Mouse (Mus musculus) adrenal gland, postnatal 14 days (tissue): ENCODE results near the gene Ptpra. TPM values are rescaled to one million over a fixed set of nuclear protein-coding genes. Genes with fewer than 3 reads are reported as not detected.

ENCODE experiments used
- DNase-seq: peaks from one replicate; pipeline ENCODE4 v3.0.0; 2021; ENCODE audit warnings: mixed read lengths
- microRNA-seq, 2 experiments: library from miRNA; unstranded; fragments of <30 nt; microRNA quantifications; one replicate each; pipeline ENCODE4 v1.2.0; 2021
- total RNA-seq: library from RNA; stranded (reverse); gene quantifications from 2 replicates; pipeline ENCODE4 v1.2.3, GENCODE M21; 2021

Ptpra gene
- total RNA-seq, 1 experiment from 2014 or later = 101 TPM

- no peak for DNase-seq
These were observed 148.3 kb downstream of the Ptpra start for GRCm38 (mm10) chr2:130598399-130598798.

DNA sequence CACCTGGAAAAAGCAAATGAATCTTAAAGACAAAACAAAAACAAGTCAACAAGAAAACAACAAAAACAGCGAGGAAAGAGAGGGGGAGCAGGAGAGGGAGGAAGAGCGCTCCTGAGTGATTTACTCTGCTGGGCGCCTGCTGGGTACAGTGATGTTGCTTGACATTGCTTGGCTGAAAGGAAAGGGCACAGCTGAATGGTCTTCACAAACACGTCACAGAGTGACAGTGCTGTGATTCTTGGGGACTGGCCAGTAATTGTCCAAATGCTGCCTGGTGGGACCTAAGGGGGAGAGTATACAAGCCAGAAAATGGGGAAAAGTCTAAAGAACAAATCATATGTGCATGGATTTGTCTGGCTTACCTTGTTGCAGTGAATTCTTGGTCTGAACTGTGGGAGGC lies 152.1 kb downstream of the Ptpra start:
- DNase-seq = no peak

Small RNA genes lying within 50 kb of the gene (microRNA-seq; reads per million reads assigned to microRNA genes)
- gene Gm23876 = 0 reads per million in 2 experiments

Other genes with a start within 250 kb of the Ptpra start
- gene Nop56, start 175.8 kb upstream of the Ptpra start, total RNA-seq = 115 and 124 TPM in 2 replicates
- gene Idh3b, start 165.7 kb upstream of the Ptpra start, total RNA-seq = 729 and 784 TPM in 2 replicates
- gene Ebf4, start 155.1 kb upstream of the Ptpra start, total RNA-seq = 3.6 and 4.2 TPM in 2 replicates
- 10.2 and 12.2 TPM in 2 replicates for gene Cpxm1, start 52.7 kb upstream of the Ptpra start, total RNA-seq
- gene Gm28372, start 45.0 kb upstream of the Ptpra start, total RNA-seq = not detected in 2 replicates
- not detected in 2 replicates for gene 1700020A23Rik, start 45.0 kb upstream of the Ptpra start, total RNA-seq
- gene Tmem239, start 43.8 kb upstream of the Ptpra start, total RNA-seq = not detected in 2 replicates
- gene Vps16, start 25.9 kb upstream of the Ptpra start, total RNA-seq = 51.3 and 54.4 TPM in 2 replicates
- gene Pced1a, start 25.6 kb upstream of the Ptpra start, total RNA-seq = 13.6 TPM in 2 replicates
- gene Mrps26, start 113.5 kb downstream of the Ptpra start, total RNA-seq = 54.5 and 63.2 TPM in 2 replicates
- gene Oxt, start 125.9 kb downstream of the Ptpra start, total RNA-seq = not detected in 2 replicates
- gene Avp, start 132.3 kb downstream of the Ptpra start, total RNA-seq = not detected in 2 replicates
- 13.4 and 14.0 TPM in 2 replicates for gene Fastkd5, start 179.7 kb downstream of the Ptpra start, total RNA-seq
- gene Ubox5, start 179.8 kb downstream of the Ptpra start, total RNA-seq = 5.1 and 5.6 TPM in 2 replicates
- 9.5 and 11.1 TPM in 2 replicates for gene Lzts3, start 192.5 kb downstream of the Ptpra start, total RNA-seq
- 137 and 148 TPM in 2 replicates for gene Ddrgk1, start 214.4 kb downstream of the Ptpra start, total RNA-seq
- 27.0 and 28.9 TPM in 2 replicates for gene Itpa, start 217.3 kb downstream of the Ptpra start, total RNA-seq
- 1.3 and 1.4 TPM in 2 replicates for gene Slc4a11, start 247.2 kb downstream of the Ptpra start, total RNA-seq